Mouse (Mus musculus): Measurements from ENCODE around the gene Tspoap1.
A peak's percentile ranks its signal among the peaks of the same experiment; 100 is the strongest.

Gene Tspoap1

GRCm38 (mm10) chr11:87759609-87760005, 734 bp upstream of the Tspoap1 start:
- DNase-seq: peak; percentile 56

- DNase-seq: peak; percentile 45
Observed at GRCm38 (mm10) chr11:87761181-87761721, 910 bp downstream of the Tspoap1 start.

GRCm38 (mm10) chr11:87761806-87762701, 1.7 kb downstream of the Tspoap1 start:
- DNase-seq: no peak

- peak; percentile 31 for DNase-seq
Observed at GRCm38 (mm10) chr11:87762702-87763385, 2.5 kb downstream of the Tspoap1 start.

GRCm38 (mm10) chr11:87763511-87763987, 3.2 kb downstream of the Tspoap1 start:
- DNase-seq: peak; percentile 81

GRCm38 (mm10) chr11:87763988-87764876, 3.9 kb downstream of the Tspoap1 start:
- peak; percentile 63 for DNase-seq

- DNase-seq: no peak
Observed at GRCm38 (mm10) chr11:87768745-87769144, 8.4 kb downstream of the Tspoap1 start.

- DNase-seq: peak; percentile 54
Observed at GRCm38 (mm10) chr11:87770989-87771388, 10.6 kb downstream of the Tspoap1 start.

GRCm38 (mm10) chr11:87772354-87772753, 12.0 kb downstream of the Tspoap1 start:
- DNase-seq: no peak

GRCm38 (mm10) chr11:87778100-87778765, 17.9 kb downstream of the Tspoap1 start:
- DNase-seq: peak; percentile 68

GRCm38 (mm10) chr11:87778915-87779314, 18.6 kb downstream of the Tspoap1 start:
- no peak for DNase-seq

GRCm38 (mm10) chr11:87779392-87779791, 19.1 kb downstream of the Tspoap1 start:
- no peak for DNase-seq

- DNase-seq: no peak
Observed at GRCm38 (mm10) chr11:87780130-87780529, 19.8 kb downstream of the Tspoap1 start.

GRCm38 (mm10) chr11:87790088-87790487, 29.7 kb downstream of the Tspoap1 start:
- no peak for DNase-seq

- no peak for DNase-seq
Observed at GRCm38 (mm10) chr11:87793460-87793859, 33.1 kb downstream of the Tspoap1 start, which contains the start of gene Mpo. Mpo (plus strand) TSS chr11:87793581.

GRCm38 (mm10) chr11:87801711-87802275, 41.5 kb downstream of the Tspoap1 start:
- peak; percentile 43 for DNase-seq

GRCm38 (mm10) chr11:87802621-87803020, 42.3 kb downstream of the Tspoap1 start:
- peak; percentile 32 for DNase-seq

GRCm38 (mm10) chr11:87805448-87805847, 45.1 kb downstream of the Tspoap1 start:
- DNase-seq: no peak

- DNase-seq: no peak
Observed at GRCm38 (mm10) chr11:87807433-87807832, 47.1 kb downstream of the Tspoap1 start.

- DNase-seq: no peak
Observed at GRCm38 (mm10) chr11:87808236-87808635, 47.9 kb downstream of the Tspoap1 start.

- DNase-seq: no peak
Observed at GRCm38 (mm10) chr11:87811396-87811795, 51.1 kb downstream of the Tspoap1 start.
